Mouse (Mus musculus) forebrain, embryonic 12.5 days (tissue): ENCODE results near the gene Rbm4b. TPM values are rescaled to one million over a fixed set of nuclear protein-coding genes. Genes with fewer than 3 reads are reported as not detected.
A peak's percentile ranks its signal among the peaks of the same experiment; 100 is the strongest.

Source experiments
- ATAC-seq: fragments of 200-750 bp; cut with Nextera tagmentation; 2 replicates; pipeline ENCODE4 v1.8.0; 2017; ENCODE audit warnings: moderate TSS enrichment; ENCODE audit not compliant: low FRiP score
- H3K27ac ChIP-seq: fragments of 300-500 bp; sonication (generic); 2 replicates; pipeline ENCODE4 v1.5.1; 2016; ENCODE audit warnings: mild to moderate bottlenecking
- H3K27me3 ChIP-seq: fragments of 300-500 bp; sonication (generic); 2 replicates; pipeline ENCODE4 v1.6.1; 2016; ENCODE audit warnings: mild to moderate bottlenecking
- H3K36me3 ChIP-seq: fragments of 300-500 bp; sonication (generic); replicated peaks from 2 replicates; pipeline ENCODE4 v1.6.1; 2016; ENCODE audit warnings: mild to moderate bottlenecking
- H3K4me1 ChIP-seq: fragments of 300-500 bp; sonication (generic); 2 replicates; pipeline ENCODE4 v1.6.1; 2016
- H3K4me2 ChIP-seq: fragments of 300-500 bp; sonication (generic); 2 replicates; pipeline ENCODE4 v1.6.1; 2016; ENCODE audit warnings: mild to moderate bottlenecking, moderate library complexity
- H3K4me3 ChIP-seq: fragments of 300-500 bp; sonication (generic); replicated peaks from 2 replicates; pipeline ENCODE4 v1.5.1; 2016; ENCODE audit warnings: mild to moderate bottlenecking
- H3K9ac ChIP-seq: fragments of 300-500 bp; sonication (generic); 2 replicates; pipeline ENCODE4 v1.6.1; 2016; ENCODE audit warnings: mild to moderate bottlenecking
- H3K9me3 ChIP-seq: fragments of 300-500 bp; sonication (generic); 2 replicates; pipeline ENCODE4 v1.6.1; 2016
- WGBS: fragments of 180-500 bp; shearing (Covaris S2); methylation state at CpG from one replicate; pipeline ENCODE4 v1.1.7; 2016; 5-methylcytosine and 5-hydroxymethylcytosine counted together
- polyA plus RNA-seq: library from polyadenylated mRNA; unstranded; fragments of >200 nt; fragmentation: Nextera tagmentation; extraction: Ambion mirVana; gene quantifications from 2 replicates; pipeline ENCODE4 v1.2.1, GENCODE M21; 2016

Gene Rbm4b
- 151 and 159 TPM in 2 replicates for polyA plus RNA-seq

GRCm38 (mm10) chr19:4756193-4756911 is at the start of gene Rbm4b:
Gene Rbm4b, plus strand, starts transcription at chr19:4756497.
- Histone ChIP-seq H3K4me3 (peak within 1 kb of the TSS; percentile 59), H3K4me1 (peaks cover 34% of the 10 kb centered on the region), H3K36me3 (peaks cover 25% of the 10 kb centered on the region), H3K9ac (peak within 1 kb of the TSS; percentile 78), H3K27me3 (no peaks in the 10 kb centered on the region), H3K27ac (peak within 1 kb of the TSS; percentile 95), H3K4me2 (peak within 1 kb of the TSS; percentile 77), H3K9me3 (no peaks in the 10 kb centered on the region)
- WGBS = 1% methylated on average over 54 of the region's 65 CpGs
- ATAC-seq = peak; percentile 96

DNA sequence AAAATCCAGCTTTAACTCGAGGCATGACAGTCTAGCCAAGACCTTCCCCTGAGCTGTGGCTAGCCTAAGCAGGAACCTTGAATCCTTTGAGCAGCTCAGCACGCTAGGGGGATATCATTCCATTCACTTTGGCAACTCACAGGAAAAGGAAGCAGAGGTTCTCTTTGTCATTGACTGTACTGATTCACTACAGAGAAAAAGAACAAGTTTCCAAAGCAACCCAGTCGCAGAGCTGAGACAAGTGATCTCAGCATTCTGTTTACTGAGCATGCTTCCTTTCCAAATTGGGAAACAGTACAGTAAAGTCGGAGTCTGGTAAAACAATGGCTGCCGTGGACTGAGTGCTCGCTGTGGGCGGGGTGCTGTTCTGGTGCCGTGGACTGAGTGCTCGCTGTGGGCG is 47.5 kb upstream of the Rbm4b start:
- Histone ChIP-seq H3K27me3 (peaks cover 25% of the 10 kb centered on the region), H3K4me3 (no peak overlapping the region), H3K4me2 (no peak overlapping the region), H3K36me3 (no peaks in the 10 kb centered on the region), H3K9ac (no peak overlapping the region), H3K27ac (no peak overlapping the region), H3K9me3 (no peaks in the 10 kb centered on the region), H3K4me1 (peaks cover 17% of the 10 kb centered on the region)
- whole genome bisulfite sequencing = 89% methylated on average over 10 of the region's 10 CpGs
- no peak for ATAC-seq

DNA sequence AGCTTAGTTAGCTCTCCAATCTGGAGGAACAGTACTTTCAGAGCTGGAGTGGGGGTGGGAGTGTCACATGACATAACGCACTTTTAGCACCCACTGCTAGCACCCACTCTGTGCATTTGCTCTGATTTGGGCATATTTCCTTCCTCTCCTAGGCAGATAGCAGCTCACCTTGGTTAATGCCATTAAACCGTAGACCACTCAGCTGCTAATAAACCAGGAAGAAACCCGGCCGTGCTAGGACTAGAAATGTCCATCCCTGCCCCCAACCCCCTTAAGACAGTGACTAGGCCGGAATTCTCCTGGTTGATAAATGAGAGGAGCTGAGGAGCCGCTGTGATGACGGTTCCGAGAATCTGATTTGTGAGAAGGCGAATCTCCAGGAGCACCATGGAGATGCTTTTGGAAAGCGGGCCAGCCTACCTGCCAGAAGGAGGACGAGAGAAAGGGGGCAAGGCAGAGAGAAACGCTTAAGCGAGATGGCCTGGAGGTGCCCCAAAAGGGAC is 45.1 kb upstream of the Rbm4b start, which contains the start of gene Sptbn2:
TSS of gene Sptbn2 (plus strand) at position 70 of the 503 bp plus-strand sequence.
- peaks cover 30% of the 10 kb centered on the region for H3K4me1 ChIP-seq

DNA sequence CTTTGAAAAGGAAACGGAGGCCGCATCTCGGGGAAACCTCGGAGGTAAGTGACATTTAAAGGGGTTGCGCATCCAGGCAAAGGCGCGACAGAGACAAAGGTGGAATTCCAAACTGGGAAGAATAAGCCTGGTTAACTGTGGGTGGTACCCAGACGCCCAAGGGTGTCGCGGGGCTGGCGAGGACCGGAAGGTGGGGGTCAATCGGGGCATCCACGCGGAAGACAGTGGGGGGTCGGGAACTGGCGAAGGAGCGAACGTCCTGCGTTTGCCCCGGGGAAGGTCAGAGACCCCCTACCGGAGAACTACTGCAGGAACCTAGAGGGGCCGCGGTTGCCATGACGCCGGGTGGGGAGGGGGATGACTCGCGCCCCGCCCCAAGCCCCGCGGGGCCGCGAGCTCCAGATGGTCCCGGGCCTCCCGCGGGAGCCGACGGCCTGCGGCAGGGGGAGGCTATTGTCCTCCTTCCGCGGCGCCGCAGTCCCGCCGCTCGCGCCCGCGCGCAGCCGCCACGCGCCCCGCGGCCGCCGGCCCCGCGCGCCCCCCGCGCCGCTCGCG is 44.6 kb upstream of the Rbm4b start:
- peak; percentile 91 for ATAC-seq
- H3K9ac ChIP-seq = peak overlapping the region; percentile 93
- H3K4me2 ChIP-seq = peak overlapping the region; percentile 88
- peaks cover 28% of the 10 kb centered on the region for H3K27me3 ChIP-seq
- WGBS = 1% methylated on average over 24 of the region's 65 CpGs
- H3K36me3 ChIP-seq = no peaks in the 10 kb centered on the region
- H3K9me3 ChIP-seq = no peaks in the 10 kb centered on the region
- H3K4me1 ChIP-seq = peaks cover 30% of the 10 kb centered on the region
- peak overlapping the region; percentile 82 for H3K4me3 ChIP-seq
- peak overlapping the region; percentile 88 for H3K27ac ChIP-seq

More for the DNA sequence above, 45.1 kb upstream of the Rbm4b start, which contains the start of gene Sptbn2:
- Histone ChIP-seq H3K9ac (peak within 1 kb of the TSS; percentile 93), H3K9me3 (no peaks in the 10 kb centered on the region), H3K36me3 (no peaks in the 10 kb centered on the region), H3K4me2 (peak within 1 kb of the TSS; percentile 88), H3K4me3 (peak within 1 kb of the TSS; percentile 82), H3K27ac (peak within 1 kb of the TSS; percentile 88), H3K27me3 (peaks cover 28% of the 10 kb centered on the region)
- 0 out of 2 replicates have a peak, but pooled peaks have one; percentile 36 for ATAC-seq
- 9% methylated on average over 13 of the region's 13 CpGs for WGBS

GRCm38 (mm10) chr19:4712156-4712780 is 44.0 kb upstream of the Rbm4b start:
- H3K9me3 ChIP-seq = no peaks in the 10 kb centered on the region
- H3K9ac ChIP-seq = peak overlapping the region; percentile 93
- peak overlapping the region; percentile 88 for H3K27ac ChIP-seq
- H3K36me3 ChIP-seq = no peaks in the 10 kb centered on the region
- WGBS = under 1% methylated on average over 60 of the region's 60 CpGs
- peak overlapping the region; percentile 82 for H3K4me3 ChIP-seq
- ATAC-seq = peak; percentile 59
- H3K27me3 ChIP-seq = peaks cover 28% of the 10 kb centered on the region
- H3K4me1 ChIP-seq = peaks cover 30% of the 10 kb centered on the region
- H3K4me2 ChIP-seq = peak overlapping the region; percentile 88

GRCm38 (mm10) chr19:4712781-4713526 is 43.3 kb upstream of the Rbm4b start:
- peak overlapping the region; percentile 82 for H3K4me3 ChIP-seq
- peaks cover 30% of the 10 kb centered on the region for H3K4me1 ChIP-seq
- H3K9ac ChIP-seq = peak overlapping the region; percentile 93
- 31% methylated on average over 13 of the region's 13 CpGs for WGBS
- peak overlapping the region; percentile 88 for H3K4me2 ChIP-seq
- peaks cover 28% of the 10 kb centered on the region for H3K27me3 ChIP-seq
- no peak for ATAC-seq
- peak overlapping the region; percentile 88 for H3K27ac ChIP-seq
- H3K36me3 ChIP-seq = 0 out of 2 replicates have a peak, but pooled peaks cover 2% of the 10 kb centered on the region
- no peaks in the 10 kb centered on the region for H3K9me3 ChIP-seq

GRCm38 (mm10) chr19:4713886-4714285 is 42.4 kb upstream of the Rbm4b start:
- H3K9me3 ChIP-seq = no peaks in the 10 kb centered on the region
- peak overlapping the region; percentile 82; the same call in 1 of the 2 replicates for H3K4me3 ChIP-seq
- peak overlapping the region; percentile 93; the same call in 1 of the 2 replicates for H3K9ac ChIP-seq
- 69% methylated on average over 3 of the region's 3 CpGs for WGBS
- 0 out of 2 replicates have a peak, but pooled peaks cover 2% of the 10 kb centered on the region for H3K36me3 ChIP-seq
- peaks cover 30% of the 10 kb centered on the region for H3K27me3 ChIP-seq
- peak overlapping the region; percentile 88 for H3K4me2 ChIP-seq
- no peak for ATAC-seq
- H3K27ac ChIP-seq = no peak overlapping the region
- H3K4me1 ChIP-seq = peaks cover 35% of the 10 kb centered on the region

DNA sequence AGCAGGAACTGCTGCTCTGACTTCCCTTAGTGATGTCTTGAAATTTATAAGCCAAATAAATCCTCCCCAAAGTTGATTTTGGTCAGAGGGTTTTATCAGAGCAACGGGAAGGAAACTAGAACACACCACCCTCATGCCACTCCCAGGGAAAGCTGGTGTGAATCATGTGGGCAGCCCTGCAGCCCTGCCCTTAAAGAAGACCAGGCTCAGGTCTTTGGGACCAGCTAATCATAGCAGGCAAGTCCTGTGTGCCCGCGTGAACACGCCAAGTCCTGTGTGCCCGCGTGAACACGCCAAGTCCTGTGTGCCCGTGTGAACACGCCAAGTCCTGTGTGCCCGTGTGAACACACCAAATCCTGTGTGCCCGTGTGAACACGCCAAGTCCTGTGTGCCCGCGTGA is 39.5 kb upstream of the Rbm4b start:
- Histone ChIP-seq H3K27me3 (peaks cover 18% of the 10 kb centered on the region), H3K9ac (no peak overlapping the region), H3K27ac (no peak overlapping the region), H3K4me2 (no peak overlapping the region), H3K4me1 (peaks cover 49% of the 10 kb centered on the region), H3K9me3 (no peaks in the 10 kb centered on the region), H3K36me3 (peaks cover 7% of the 10 kb centered on the region; the same call in 1 of the 2 replicates), H3K4me3 (no peak overlapping the region)
- WGBS = 95% methylated on average over 14 of the region's 14 CpGs
- no peak for ATAC-seq

- no peak overlapping the region for H3K9ac ChIP-seq
- no peaks in the 10 kb centered on the region for H3K9me3 ChIP-seq
- H3K4me3 ChIP-seq = no peak overlapping the region
- no peak for ATAC-seq
- H3K4me1 ChIP-seq = peaks cover 49% of the 10 kb centered on the region
- peaks cover 18% of the 10 kb centered on the region for H3K27me3 ChIP-seq
- H3K36me3 ChIP-seq = peaks cover 7% of the 10 kb centered on the region; the same call in 1 of the 2 replicates
- WGBS = 98% methylated on average over 2 of the region's 2 CpGs
- no peak overlapping the region for H3K27ac ChIP-seq
- H3K4me2 ChIP-seq = no peak overlapping the region
Measured at GRCm38 (mm10) chr19:4717281-4717680, 39.0 kb upstream of the Rbm4b start.

DNA sequence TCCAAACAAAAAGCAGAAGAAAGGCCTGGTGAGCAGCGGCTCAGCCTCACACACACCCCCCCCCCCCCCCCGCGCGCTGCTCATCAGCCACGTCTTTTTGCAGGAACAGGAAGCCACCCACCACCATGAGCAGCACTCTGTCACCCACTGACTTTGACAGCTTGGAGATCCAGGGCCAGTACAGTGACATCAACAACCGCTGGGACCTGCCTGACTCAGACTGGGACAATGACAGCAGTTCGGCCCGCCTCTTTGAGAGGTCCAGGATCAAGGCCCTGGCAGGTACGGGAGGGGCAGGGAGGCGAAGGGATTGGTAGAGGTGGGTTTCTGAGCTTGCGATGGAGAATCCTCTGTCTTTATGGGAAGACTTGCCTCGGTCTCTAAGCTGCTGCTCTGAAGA is 37.6 kb upstream of the Rbm4b start:
- no peak overlapping the region for H3K4me2 ChIP-seq
- peaks cover 36% of the 10 kb centered on the region for H3K4me1 ChIP-seq
- H3K36me3 ChIP-seq = peaks cover 7% of the 10 kb centered on the region; the same call in 1 of the 2 replicates
- peaks cover 6% of the 10 kb centered on the region; the same call in 1 of the 2 replicates for H3K27me3 ChIP-seq
- no peak overlapping the region for H3K4me3 ChIP-seq
- no peak overlapping the region for H3K9ac ChIP-seq
- 36% methylated on average over 10 of the region's 12 CpGs for WGBS
- ATAC-seq = no peak
- 0 out of 2 replicates have a peak overlapping the region, but pooled peaks have one; percentile 19 for H3K27ac ChIP-seq
- H3K9me3 ChIP-seq = no peaks in the 10 kb centered on the region

- no peaks in the 10 kb centered on the region for H3K9me3 ChIP-seq
- peaks cover 30% of the 10 kb centered on the region for H3K4me1 ChIP-seq
- no peak for ATAC-seq
- peaks cover 2% of the 10 kb centered on the region; the same call in 1 of the 2 replicates for H3K27me3 ChIP-seq
- H3K4me3 ChIP-seq = no peak overlapping the region
- H3K36me3 ChIP-seq = peaks cover 13% of the 10 kb centered on the region; the same call in 1 of the 2 replicates
- WGBS = 16% methylated on average over 5 of the region's 5 CpGs
- H3K27ac ChIP-seq = no peak overlapping the region
- no peak overlapping the region for H3K4me2 ChIP-seq
- no peak overlapping the region for H3K9ac ChIP-seq
Measured at GRCm38 (mm10) chr19:4719351-4719764, 36.9 kb upstream of the Rbm4b start.
